Mouse (Mus musculus) liver, embryonic 14.5 days (tissue): ENCODE results near the gene Hivep3.

Experiments used
- CTCF ChIP-seq: IDR thresholded peaks from 2 replicates; pipeline ENCODE4 v1.5.1; 2016; ENCODE audit warnings: antibody characterized with exemption, low read depth, control low read depth
- EP300 ChIP-seq: IDR thresholded peaks from 2 replicates; pipeline ENCODE4 v1.6.1; 2016; ENCODE audit warnings: antibody characterized with exemption, low read depth

DNA sequence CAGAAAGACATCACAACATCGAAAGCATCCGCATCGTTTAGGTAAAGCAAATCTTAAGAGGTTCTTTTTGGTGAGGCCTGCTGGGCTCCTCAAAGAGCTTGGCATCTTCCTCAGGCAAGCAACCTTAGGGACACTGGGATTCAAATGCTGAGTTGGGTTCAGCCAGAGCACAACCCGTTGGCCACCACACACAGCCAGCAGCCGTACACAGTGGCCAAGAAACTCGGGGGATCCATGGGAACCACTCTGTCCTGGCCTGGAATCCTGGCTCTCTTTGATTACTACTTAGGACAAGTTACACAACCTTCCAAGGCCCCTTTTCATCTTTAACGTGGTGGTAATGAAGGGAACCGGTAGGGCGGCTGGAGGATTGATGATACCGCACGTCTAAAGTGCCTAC lies 16.1 kb upstream of the Hivep3 start:
- TF ChIP-seq CTCF, result no peak
- TF ChIP-seq EP300, result no peak
